In the genomic region with DNA sequence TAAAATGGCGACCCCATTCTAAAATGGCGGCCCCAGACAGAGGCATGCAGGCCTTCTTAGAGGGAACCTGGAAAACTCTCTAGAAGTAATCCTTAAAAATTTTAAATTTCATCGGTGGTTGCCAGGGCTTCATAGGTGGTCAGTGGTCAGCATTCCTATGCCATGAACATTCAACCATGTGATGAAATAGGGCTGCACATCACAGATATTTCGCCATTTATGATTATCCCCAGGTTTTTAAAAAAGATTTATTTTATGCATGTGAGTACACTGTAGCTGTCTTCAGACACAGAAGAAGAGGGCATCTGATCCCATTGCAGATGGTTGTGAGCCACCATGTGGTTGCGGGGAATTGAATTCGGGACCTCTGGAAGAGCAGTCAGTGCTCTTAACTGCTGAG, we compare ENCODE assay signal across 1 mouse cellular context.
TF ChIP-seq lines count a peak whose summit lies in the region.

No protein-coding gene starts in this region.

TF ChIP-seq in CH12.LX, 34 proteins besides CTCF, POLR2A, EP300 and RAD21:
- no peak for TF ChIP-seq CHD1 (IDR thresholded peaks at IDR 0.05; ENCODE audit: low read depth, low read length)
- TF ChIP-seq NELFE (IDR thresholded peaks at IDR 0.05; ENCODE audit: low read depth, low read length) = no peak
- no peak for TF ChIP-seq RCOR1 (conservative IDR thresholded peaks at IDR 0.05; ENCODE audit: low read depth, low read length)
- TF ChIP-seq MAX (IDR thresholded peaks at IDR 0.05; ENCODE audit: low read length) = no peak
